Mouse (Mus musculus) forebrain, embryonic 10.5 days (tissue): ENCODE measurements around the gene Ybx1. TPM values are rescaled to one million over a fixed set of nuclear protein-coding genes. Genes with fewer than 3 reads are reported as not detected.

ENCODE experiments used
- DNase-seq: peaks from one replicate; pipeline ENCODE4 v3.0.0-alpha.2; 2017; ENCODE audit warnings: low spot score; ENCODE audit errors: extremely low spot score
- H3K27ac ChIP-seq: fragments of 300-500 bp; sonication (generic); 2 replicates; pipeline ENCODE4 v1.5.1; 2016; ENCODE audit warnings: mild to moderate bottlenecking
- H3K27me3 ChIP-seq: fragments of 300-500 bp; sonication (generic); 2 replicates; pipeline ENCODE4 v1.6.1; 2016; ENCODE audit warnings: mild to moderate bottlenecking; ENCODE audit not compliant: poor library complexity, severe bottlenecking
- H3K36me3 ChIP-seq: fragments of 300-500 bp; sonication (generic); replicated peaks from 2 replicates; pipeline ENCODE4 v1.6.1; 2016; ENCODE audit warnings: mild to moderate bottlenecking, moderate library complexity
- H3K4me1 ChIP-seq: fragments of 300-500 bp; sonication (generic); 2 replicates; pipeline ENCODE4 v1.6.1; 2016
- H3K4me3 ChIP-seq: fragments of 300-500 bp; sonication (generic); 2 replicates; pipeline ENCODE4 v1.5.1; 2016; ENCODE audit warnings: mild to moderate bottlenecking, moderate library complexity
- H3K9me3 ChIP-seq: fragments of 300-500 bp; sonication (generic); 2 replicates; pipeline ENCODE4 v1.6.1; 2016; ENCODE audit warnings: mild to moderate bottlenecking, moderate library complexity
- WGBS: fragments of 180-500 bp; shearing (Covaris S2); methylation state at CpG from one replicate; pipeline ENCODE4 v1.1.7; 2016; 5-methylcytosine and 5-hydroxymethylcytosine counted together
- polyA plus RNA-seq: library from polyadenylated mRNA; unstranded; fragments of >200 nt; fragmentation: Nextera tagmentation; extraction: Ambion mirVana; gene quantifications from 2 replicates; pipeline ENCODE4 v1.2.1, GENCODE M21; 2016

Ybx1 gene
- polyA plus RNA-seq, 1 experiment from 2014 or later, result 929 TPM

- H3K36me3 ChIP-seq, result no peaks in the 10 kb centered on the region
- H3K27me3 ChIP-seq, result no peaks in the 10 kb centered on the region
- DNase-seq, result no peak
- H3K4me3 ChIP-seq, result no peak overlapping the region
- no peak overlapping the region; the same call in 1 of the 2 replicates for H3K27ac ChIP-seq
- 61% methylated on average over 7 of the region's 7 CpGs for WGBS
- peaks cover 19% of the 10 kb centered on the region for H3K4me1 ChIP-seq
- no peaks in the 10 kb centered on the region for H3K9me3 ChIP-seq
Observed at GRCm38 (mm10) chr4:119261087-119261713, 33.2 kb downstream of the Ybx1 start.

- Histone ChIP-seq H3K27me3 (no peaks in the 10 kb centered on the region), H3K36me3 (no peaks in the 10 kb centered on the region), H3K27ac (no peak overlapping the region), H3K9me3 (no peaks in the 10 kb centered on the region), H3K4me1 (peaks cover 33% of the 10 kb centered on the region), H3K4me3 (no peak overlapping the region)
- DNase-seq, result no peak
- 85% methylated on average over 15 of the region's 15 CpGs for WGBS
Observed at GRCm38 (mm10) chr4:119259344-119260254, 34.8 kb downstream of the Ybx1 start.

- H3K4me3 ChIP-seq, result no peak overlapping the region
- peaks cover 45% of the 10 kb centered on the region for H3K4me1 ChIP-seq
- no peaks in the 10 kb centered on the region for H3K27me3 ChIP-seq
- no peaks in the 10 kb centered on the region for H3K36me3 ChIP-seq
- no peak overlapping the region for H3K27ac ChIP-seq
- DNase-seq, result no peak
- H3K9me3 ChIP-seq, result no peaks in the 10 kb centered on the region
- 83% methylated on average over 6 of the region's 6 CpGs for WGBS
Observed at GRCm38 (mm10) chr4:119257083-119257482, 37.3 kb downstream of the Ybx1 start.

- H3K9me3 ChIP-seq, result no peaks in the 10 kb centered on the region
- H3K27ac ChIP-seq, result peak within 1 kb of the TSS; percentile 79
- H3K36me3 ChIP-seq, result no peaks in the 10 kb centered on the region
- no peak for DNase-seq
- no peak within 1 kb of the TSS for H3K4me3 ChIP-seq
- H3K27me3 ChIP-seq, result no peaks in the 10 kb centered on the region
- H3K4me1 ChIP-seq, result peaks cover 38% of the 10 kb centered on the region
- 66% methylated on average over 12 of the region's 12 CpGs for WGBS
Observed at GRCm38 (mm10) chr4:119255351-119255750, 39.1 kb downstream of the Ybx1 start, which contains the start of gene Cldn19. TSS of gene Cldn19 (plus strand) at chr4:119255414.

- Histone ChIP-seq H3K4me1 (peaks cover 38% of the 10 kb centered on the region), H3K36me3 (no peaks in the 10 kb centered on the region), H3K9me3 (no peaks in the 10 kb centered on the region), H3K4me3 (0 out of 2 replicates have a peak overlapping the region, but pooled peaks have one; percentile 9), H3K27me3 (no peaks in the 10 kb centered on the region), H3K27ac (peak overlapping the region; percentile 79)
- 26% methylated on average over 9 of the region's 9 CpGs for WGBS
- no peak for DNase-seq
Observed at GRCm38 (mm10) chr4:119254012-119254618, 40.3 kb downstream of the Ybx1 start.

- 83% methylated on average over 7 of the region's 7 CpGs for WGBS
- peaks cover 10% of the 10 kb centered on the region for H3K36me3 ChIP-seq
- H3K27ac ChIP-seq, result no peak overlapping the region
- H3K9me3 ChIP-seq, result no peaks in the 10 kb centered on the region
- H3K4me1 ChIP-seq, result peaks cover 44% of the 10 kb centered on the region
- no peak for DNase-seq
- H3K27me3 ChIP-seq, result no peaks in the 10 kb centered on the region
- no peak overlapping the region for H3K4me3 ChIP-seq
Observed at GRCm38 (mm10) chr4:119252025-119252808, 42.2 kb downstream of the Ybx1 start.

GRCm38 (mm10) chr4:119248407-119248965, 45.9 kb downstream of the Ybx1 start:
- Histone ChIP-seq H3K36me3 (peaks cover 45% of the 10 kb centered on the region), H3K27me3 (no peaks in the 10 kb centered on the region), H3K27ac (no peak overlapping the region), H3K4me3 (no peak overlapping the region), H3K9me3 (no peaks in the 10 kb centered on the region), H3K4me1 (peaks cover 17% of the 10 kb centered on the region)
- WGBS, result 87% methylated on average over 11 of the region's 11 CpGs
- DNase-seq, result no peak

- Histone ChIP-seq H3K4me1 (peaks cover 17% of the 10 kb centered on the region), H3K4me3 (peak overlapping the region; percentile 20; the same call in 1 of the 2 replicates), H3K27me3 (no peaks in the 10 kb centered on the region), H3K36me3 (peaks cover 53% of the 10 kb centered on the region), H3K9me3 (no peaks in the 10 kb centered on the region), H3K27ac (peak overlapping the region; percentile 76)
- WGBS, result 30% methylated on average over 13 of the region's 13 CpGs
- peak; percentile 65 for DNase-seq
Observed at GRCm38 (mm10) chr4:119247462-119248235, 46.8 kb downstream of the Ybx1 start.

- Histone ChIP-seq H3K36me3 (peaks cover 62% of the 10 kb centered on the region), H3K4me1 (peaks cover 17% of the 10 kb centered on the region), H3K4me3 (no peak overlapping the region), H3K9me3 (no peaks in the 10 kb centered on the region), H3K27me3 (no peaks in the 10 kb centered on the region), H3K27ac (peak overlapping the region; percentile 76)
- no peak for DNase-seq
- 86% methylated on average over 14 of the region's 14 CpGs for WGBS
Observed at GRCm38 (mm10) chr4:119246688-119247225, 47.6 kb downstream of the Ybx1 start.

GRCm38 (mm10) chr4:119245961-119246360, 48.4 kb downstream of the Ybx1 start:
- 83% methylated on average over 9 of the region's 9 CpGs for WGBS
- Histone ChIP-seq H3K36me3 (peaks cover 70% of the 10 kb centered on the region), H3K27me3 (no peaks in the 10 kb centered on the region), H3K9me3 (no peaks in the 10 kb centered on the region), H3K4me1 (peaks cover 17% of the 10 kb centered on the region), H3K27ac (no peak overlapping the region), H3K4me3 (no peak overlapping the region)
- DNase-seq, result no peak

GRCm38 (mm10) chr4:119245556-119245955, 48.8 kb downstream of the Ybx1 start:
- Histone ChIP-seq H3K27me3 (no peaks in the 10 kb centered on the region), H3K9me3 (no peaks in the 10 kb centered on the region), H3K4me3 (no peak overlapping the region), H3K4me1 (peaks cover 17% of the 10 kb centered on the region), H3K36me3 (peaks cover 74% of the 10 kb centered on the region), H3K27ac (no peak overlapping the region)
- no peak for DNase-seq
- 83% methylated on average over 7 of the region's 7 CpGs for WGBS
